Mouse (Mus musculus): ENCODE data around the gene Osbpl5.
A peak's percentile ranks its signal among the peaks of the same experiment; 100 is the strongest.
"Not testable (repeated sequence)": the region's sequence is repeated elsewhere in the genome, so short reads cannot be mapped to it uniquely, and the experiment has no call there.

Osbpl5 gene

GRCm38 (mm10) chr7:143706697-143707438, 49.9 kb downstream of the Osbpl5 start:
- DNase-seq (ENCODE audit: low read depth): peak; percentile 90

DNA sequence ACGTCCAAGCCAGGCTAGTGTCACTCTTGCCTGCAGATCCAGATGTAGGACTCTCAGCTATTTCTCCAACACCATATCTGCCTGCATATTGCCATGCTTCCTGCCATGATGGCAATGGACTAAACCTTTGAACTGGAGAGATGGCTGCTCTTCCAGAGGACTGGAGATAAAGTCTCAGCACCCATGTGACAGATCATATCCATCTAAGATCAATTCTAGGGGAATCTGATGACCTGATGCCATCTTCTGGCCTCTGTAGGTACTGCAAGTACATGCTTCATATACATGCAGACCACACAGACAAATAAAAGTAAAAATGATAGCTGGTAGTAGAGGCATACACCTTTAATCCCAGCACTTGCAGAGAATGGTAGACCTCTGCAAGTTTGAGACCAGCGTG, 60.6 kb downstream of the Osbpl5 start:
- DNase-seq (ENCODE audit: low read depth): no peak

- DNase-seq (ENCODE audit: low read depth): no peak
Measured at GRCm38 (mm10) chr7:143694550-143694949, 62.2 kb downstream of the Osbpl5 start.

DNA sequence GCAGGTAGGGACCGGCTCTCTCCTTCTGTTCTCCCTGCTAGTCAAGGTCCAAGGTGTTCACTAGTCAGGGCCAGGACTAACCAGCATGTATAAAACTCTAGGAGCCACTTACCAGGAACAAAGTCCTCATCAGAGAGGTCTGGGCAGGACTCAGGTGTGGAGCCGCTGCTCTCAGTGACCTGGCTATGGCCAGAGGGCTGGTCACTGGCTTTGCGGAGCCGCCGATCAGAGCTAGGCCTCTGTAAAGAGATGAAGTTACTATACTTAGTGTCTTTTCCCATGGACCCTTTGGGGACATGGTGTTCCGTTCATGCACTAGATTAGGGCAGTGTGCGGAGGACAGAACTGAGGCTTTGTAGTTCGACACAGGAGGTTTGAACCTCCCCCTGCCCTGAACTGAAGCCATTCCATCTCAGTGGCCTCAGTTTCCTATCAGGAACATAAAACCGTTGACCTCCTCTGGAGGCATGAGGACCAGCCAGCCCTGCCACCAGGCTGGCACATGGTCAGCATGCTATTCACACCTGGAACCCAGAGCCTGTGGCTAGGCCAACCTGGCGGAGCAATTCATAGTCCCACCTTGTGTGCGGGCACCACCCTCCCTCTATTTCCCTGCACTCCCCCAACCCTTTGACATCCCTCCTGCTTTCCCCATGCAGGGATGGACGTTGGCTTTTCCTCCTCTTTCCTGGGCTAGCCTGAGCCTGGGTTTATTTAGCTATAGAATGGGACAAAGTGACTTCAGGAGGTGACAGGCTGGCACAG, 63.9 kb downstream of the Osbpl5 start:
- no peak for DNase-seq (ENCODE audit: low read depth)

- no peak for DNase-seq (ENCODE audit: low read depth)
Measured at GRCm38 (mm10) chr7:143691909-143692308, 64.9 kb downstream of the Osbpl5 start.

DNA sequence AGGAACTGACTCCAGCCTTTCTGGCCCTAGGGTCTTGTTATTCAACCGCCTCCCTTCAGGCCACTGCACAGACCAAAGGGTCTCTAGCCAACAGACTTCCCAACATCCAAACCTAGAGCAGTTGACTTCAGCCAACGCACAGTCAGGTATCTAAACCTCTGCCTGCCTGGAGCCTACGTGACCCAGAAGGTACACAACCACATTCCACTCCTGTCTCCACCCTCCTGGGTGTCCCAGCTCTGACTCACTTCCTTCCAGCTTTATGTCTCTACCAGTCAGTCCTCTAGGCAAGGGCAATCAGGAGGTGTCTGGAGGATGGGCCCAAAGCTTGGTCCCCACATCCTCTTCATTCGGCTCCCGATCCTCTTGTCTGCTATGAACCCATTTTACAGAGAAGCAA, 65.6 kb downstream of the Osbpl5 start:
- no peak for DNase-seq (ENCODE audit: low read depth)

DNA sequence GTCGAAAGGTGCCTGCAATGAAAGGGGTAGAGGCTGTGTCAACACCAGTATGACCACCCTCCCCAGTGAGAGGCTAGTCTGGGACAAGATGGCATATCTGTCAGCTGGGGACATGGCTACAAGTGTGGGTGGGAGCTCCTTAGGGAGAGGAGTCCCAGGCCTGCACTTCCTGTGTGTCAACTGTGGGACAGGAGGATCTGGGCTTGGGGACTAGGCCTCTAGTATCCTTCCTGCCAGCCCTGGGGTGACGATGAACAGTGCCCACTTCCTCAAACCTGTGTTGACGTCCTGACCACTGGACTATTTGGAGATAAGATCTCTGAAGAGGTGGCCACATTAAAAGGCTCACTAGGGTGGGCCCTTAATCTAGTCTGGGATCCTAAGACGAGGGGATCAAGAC, 66.8 kb downstream of the Osbpl5 start:
- DNase-seq (ENCODE audit: low read depth): no peak

GRCm38 (mm10) chr7:143689481-143689880, 67.3 kb downstream of the Osbpl5 start:
- DNase-seq (ENCODE audit: low read depth): no peak

DNA sequence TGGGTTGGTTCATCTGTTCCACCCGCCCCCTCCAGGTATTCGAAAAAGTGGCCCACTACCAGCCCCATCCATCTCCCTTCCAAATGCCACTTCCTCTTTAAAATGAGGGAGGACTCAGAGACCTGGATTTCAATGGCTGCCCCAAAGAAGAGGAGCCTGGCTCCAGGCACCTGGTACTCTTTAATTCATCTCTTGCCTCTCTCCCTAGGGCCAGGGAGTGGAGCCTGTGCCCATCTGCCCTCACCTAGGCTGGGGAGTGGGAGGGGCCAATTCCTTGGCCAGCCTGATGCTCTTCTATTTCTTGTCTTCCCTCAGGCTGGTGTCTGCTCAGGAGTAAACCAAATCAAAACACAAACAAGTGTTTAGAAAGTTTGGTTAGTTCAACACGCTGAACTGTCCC, 70.1 kb downstream of the Osbpl5 start:
- DNase-seq (ENCODE audit: low read depth): not testable (repeated sequence)

DNA sequence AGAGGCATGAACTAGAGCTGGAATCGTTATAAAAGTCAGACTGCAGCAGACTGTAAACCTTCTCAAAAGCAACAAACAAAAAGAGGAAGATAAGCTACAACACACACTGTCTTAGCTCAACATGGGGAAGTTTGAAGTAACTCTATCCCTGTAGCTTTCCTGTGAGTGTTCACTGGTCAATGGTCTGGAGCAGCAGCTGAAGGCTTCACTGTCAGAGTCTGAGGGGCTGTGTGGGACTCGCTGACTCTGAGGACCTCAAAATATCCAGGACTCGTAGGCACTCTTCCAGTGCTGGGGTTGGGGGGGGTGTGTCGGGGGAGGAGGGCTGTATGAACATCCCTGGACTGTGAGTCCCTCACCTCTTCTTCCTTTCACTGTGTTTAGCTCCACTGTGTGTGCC, 70.6 kb downstream of the Osbpl5 start:
- DNase-seq (ENCODE audit: low read depth): not testable (repeated sequence)

- peak; percentile 85 for DNase-seq (ENCODE audit: low read depth)
Measured at GRCm38 (mm10) chr7:143685359-143686067, 71.3 kb downstream of the Osbpl5 start, which contains the start of gene Tnfrsf23. Tnfrsf23 (minus strand) TSS chr7:143685872.

DNA sequence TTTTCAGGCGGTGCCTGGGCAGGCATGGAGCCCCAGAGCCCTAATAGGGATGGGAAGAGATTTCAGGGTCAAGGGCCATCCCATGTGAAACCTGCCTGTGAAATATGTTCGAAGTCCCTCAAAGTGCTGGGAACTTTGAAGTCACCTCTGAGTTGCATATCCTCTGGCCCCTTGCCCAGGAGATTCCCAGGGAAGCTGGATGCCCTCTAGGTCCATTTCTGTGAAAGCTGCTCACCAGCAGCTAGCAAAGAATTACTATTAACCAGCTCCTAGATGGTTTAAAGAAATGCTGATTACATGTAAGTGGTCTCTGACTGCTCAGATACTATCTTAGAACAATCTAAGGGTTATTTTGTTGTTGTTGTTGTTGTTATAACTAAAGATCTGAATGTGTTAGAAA, 72.2 kb downstream of the Osbpl5 start:
- not testable (repeated sequence) for DNase-seq (ENCODE audit: low read depth)

DNA sequence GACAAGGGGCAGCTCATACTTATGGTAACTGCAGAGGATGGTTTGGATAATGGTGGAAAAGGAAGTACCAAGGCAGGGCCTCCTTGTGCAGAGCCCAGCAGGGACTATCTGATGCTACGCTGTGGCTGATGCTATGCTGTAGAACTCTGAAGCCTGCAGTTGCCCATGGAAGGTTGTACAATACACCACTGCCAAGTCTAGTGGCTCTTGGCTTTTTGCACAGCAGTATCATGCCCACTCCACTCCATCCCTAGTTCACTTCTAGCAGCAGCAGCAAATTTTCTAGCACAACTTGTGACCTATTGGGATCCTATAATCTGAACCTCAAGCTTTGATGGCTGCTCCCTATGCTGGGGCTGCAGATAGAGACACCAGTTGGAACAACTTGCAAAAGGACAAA, 75.2 kb downstream of the Osbpl5 start:
- no peak for DNase-seq (ENCODE audit: low read depth)

- not testable (repeated sequence) for DNase-seq (ENCODE audit: low read depth)
Measured at GRCm38 (mm10) chr7:143680836-143681235, 75.9 kb downstream of the Osbpl5 start.

- DNase-seq (ENCODE audit: low read depth): not testable (repeated sequence)
Measured at GRCm38 (mm10) chr7:143679650-143680049, 77.1 kb downstream of the Osbpl5 start.

DNA sequence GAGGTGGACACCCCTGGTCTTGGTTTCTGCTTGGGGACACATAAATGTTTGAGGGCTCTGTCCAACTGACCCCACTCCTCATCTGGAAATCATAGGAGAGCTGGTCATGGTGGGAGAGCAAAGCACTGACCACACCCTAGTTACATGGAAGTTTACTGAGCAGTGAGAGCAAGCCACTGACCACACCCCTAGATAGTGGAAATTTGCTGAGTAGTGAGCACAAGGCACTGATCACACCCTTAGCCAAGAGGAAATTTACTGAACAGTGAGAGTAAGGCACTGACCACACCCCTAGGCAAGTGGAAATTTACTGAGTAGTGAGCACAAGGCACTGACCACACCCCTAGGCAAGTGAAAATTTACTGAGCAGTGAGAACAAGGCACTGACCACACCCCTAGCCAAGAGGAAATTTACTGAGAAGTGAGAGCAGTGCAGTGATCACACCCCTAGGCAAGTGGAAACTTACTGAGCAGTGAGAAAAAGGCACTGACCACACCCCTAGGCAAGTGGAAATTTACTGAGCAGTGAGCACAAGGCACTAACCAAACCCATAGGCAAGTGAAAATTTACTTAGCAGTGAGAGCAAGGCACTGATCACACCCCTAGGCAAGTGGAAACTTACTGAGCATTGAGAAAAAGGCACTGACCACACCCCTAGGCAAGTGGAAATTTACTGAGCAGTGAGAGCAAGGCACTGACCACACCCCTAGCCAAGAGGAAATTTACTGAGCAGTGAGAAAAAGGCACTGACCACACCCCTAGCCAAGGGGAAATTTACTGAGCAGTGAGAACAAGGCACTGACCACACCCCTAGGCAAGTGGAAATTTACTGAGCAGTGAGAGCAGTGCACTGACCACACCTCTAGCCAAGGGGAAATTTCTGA, 90.1 kb downstream of the Osbpl5 start:
- DNase-seq (ENCODE audit: low read depth): no peak

DNA sequence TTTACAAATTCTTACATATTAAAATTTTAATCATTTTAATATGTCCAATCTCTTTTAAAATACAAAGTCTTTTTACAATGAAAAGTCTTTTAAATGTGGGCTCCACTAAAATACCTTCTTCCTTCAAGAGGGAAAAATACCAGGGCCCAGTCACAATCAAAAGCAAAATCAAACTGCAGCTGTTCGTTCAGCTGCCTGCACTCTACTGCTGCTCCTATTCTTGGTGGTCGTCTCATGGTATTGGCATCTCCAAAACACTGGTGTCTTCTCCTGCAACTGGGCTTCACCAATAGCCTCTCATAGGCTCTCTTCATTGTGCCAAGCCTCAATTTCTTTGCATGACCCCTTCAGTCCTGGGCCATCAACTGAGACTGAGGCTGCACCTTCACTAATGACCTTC, 93.3 kb downstream of the Osbpl5 start:
- no peak for DNase-seq (ENCODE audit: low read depth)

GRCm38 (mm10) chr7:143660797-143661196, 96.0 kb downstream of the Osbpl5 start:
- DNase-seq (ENCODE audit: low read depth): no peak

GRCm38 (mm10) chr7:143649769-143650346, 106.9 kb downstream of the Osbpl5 start:
- not testable (repeated sequence) for DNase-seq (ENCODE audit: low read depth)

DNA sequence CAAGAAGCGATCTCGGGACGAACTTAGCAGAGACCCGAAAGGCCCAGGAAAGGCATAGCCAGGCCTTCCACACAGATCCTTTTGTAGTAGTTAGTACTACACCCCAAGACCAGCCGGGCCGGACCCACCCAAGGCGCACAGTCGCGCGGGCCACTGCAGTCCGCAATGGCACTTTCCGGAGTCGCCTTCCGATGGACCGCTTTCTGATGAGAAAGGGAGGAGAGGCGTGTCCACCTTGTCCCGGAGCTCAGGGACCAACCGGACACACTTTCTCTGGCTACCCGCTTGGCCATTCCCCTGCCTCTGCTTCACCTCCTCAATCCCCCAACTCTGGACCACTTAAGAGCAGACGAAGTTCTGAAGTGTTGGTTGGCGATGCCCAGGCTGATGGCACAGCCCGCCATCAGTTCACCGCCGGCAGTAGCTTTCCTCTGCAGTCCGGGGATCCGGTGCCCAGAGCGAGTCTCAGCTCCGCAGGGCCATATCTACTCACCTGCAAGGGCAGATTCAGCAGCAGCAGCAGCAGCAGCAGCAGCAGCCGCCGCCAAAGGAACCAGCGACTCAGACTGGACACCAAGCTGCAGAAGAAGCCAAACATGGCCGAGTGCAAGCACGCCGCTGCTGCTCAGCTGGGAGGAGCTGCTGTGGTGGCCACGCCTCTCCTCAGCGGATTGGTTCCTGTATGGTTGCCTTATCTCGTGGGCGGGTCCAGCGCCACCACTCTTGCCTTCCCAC, 107.6 kb downstream of the Osbpl5 start, which contains the start of gene Tnfrsf22:
Tnfrsf22 (minus strand) TSS at position 628 of the 735 bp plus-strand sequence.
- peak; percentile 71 for DNase-seq (ENCODE audit: low read depth)

Measured in fibroblast of lung, adult 2 months (primary cell).